Mouse (Mus musculus) MEL-GATA-1-ER (cell line): ENCODE results near the gene Tbc1d19.

Experiments used
- DNase-seq: peaks from one replicate; pipeline ENCODE4 v3.0.0-alpha.2; 2012; ENCODE audit warnings: low read depth; ENCODE audit errors: extremely low read depth

The Tbc1d19 gene

DNA sequence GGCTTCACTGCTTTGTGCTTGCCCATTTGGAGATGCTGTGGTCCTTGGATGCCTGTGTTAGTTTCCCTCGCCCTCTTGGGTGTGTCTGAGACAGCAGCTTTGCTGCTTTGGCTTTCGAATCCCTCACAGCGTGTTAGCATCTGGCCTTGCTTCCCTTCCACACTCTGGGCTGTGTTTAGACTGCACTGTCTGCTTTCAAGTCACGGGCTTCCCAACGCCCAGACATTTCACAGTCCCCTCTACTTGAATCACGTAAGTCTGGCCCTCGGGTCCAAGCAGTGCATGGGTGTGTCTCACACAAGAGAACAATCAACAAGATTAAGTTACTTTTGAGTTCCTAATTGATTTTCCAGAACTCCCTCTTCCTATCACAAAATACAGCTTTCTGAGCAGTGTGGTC lies 140.8 kb downstream of the Tbc1d19 start:
- no peak for DNase-seq

DNA sequence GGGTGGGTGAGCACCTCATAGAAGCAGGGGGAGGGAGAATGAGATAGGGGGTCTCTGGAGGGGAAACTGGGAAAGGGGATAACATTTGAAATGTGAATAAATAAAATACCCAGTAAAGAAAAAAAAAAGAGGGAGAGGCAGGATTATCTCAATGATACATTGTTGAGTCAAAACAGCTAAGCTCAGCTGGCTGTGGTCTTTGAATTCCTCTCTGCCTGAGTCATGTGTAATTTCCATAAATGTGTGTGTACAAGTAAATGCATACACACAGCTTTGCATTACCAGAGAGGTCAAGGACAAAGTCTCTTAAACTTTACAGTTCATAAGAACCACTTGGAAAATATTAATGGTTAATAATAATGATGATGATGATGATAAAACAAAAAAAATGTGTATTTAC lies 143.8 kb downstream of the Tbc1d19 start:
- no peak for DNase-seq
